Mouse (Mus musculus) adrenal gland, postnatal 10 days (tissue): ENCODE measurements around the gene Gm20828. TPM values are rescaled to one million over a fixed set of nuclear protein-coding genes. Genes with fewer than 3 reads are reported as not detected.
"Not testable (repeated sequence)": the region's sequence is repeated elsewhere in the genome, so short reads cannot be mapped to it uniquely, and the experiment has no call there.

Experiments
- DNase-seq: peaks from one replicate; pipeline ENCODE4 v3.0.0; 2021; ENCODE audit warnings: mixed read lengths
- long read RNA-seq, 2 experiments: library from polyadenylated mRNA; stranded (forward); transcript quantifications; one replicate each; pipeline ENCODE4 v2.0.0; 2021
- total RNA-seq, 2 experiments: library from RNA; stranded (reverse); gene quantifications; 2 replicates each; pipeline ENCODE4 v1.2.3; 2021

Gene Gm20828
- total RNA-seq, result not detected
- long read RNA-seq, experiment 1, result 0 reads
- long read RNA-seq, experiment 2, result 0 reads

GRCm38 (mm10) chrY:11199274-11199673 is at the start of gene Gm20828:
Gene Gm20828 (minus strand): TSS chrY:11199374.
- not testable (repeated sequence) for DNase-seq
